Mouse (Mus musculus): ENCODE measurements at regions not wholly inside any gene's neighbourhood (a gene's known extent, or its start where the extent isn't known, plus 50 kb on each side); places are given as distances from the start of the nearest gene placed in this dataset.

DNA sequence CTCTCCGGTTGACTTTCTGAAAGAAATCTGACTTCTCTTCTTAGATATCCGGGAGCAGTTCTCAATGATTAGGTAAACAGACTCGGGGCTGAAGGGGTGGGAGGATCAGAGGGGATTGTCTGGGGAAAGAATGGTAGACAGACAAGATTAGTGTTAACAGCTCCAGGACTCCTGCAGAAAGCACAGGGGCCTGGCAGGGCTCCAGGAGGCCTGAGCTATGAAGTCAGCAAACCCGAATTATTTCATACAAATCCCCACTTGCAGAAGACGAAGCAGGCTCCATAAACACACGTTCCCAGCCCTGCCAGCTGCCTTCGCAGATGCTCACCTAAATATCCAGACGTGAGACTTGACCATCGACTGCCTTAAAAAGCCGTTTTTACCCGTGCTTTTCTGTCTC, 161.0 kb downstream of the Setd4 start:
- Histone ChIP-seq H3K4me3 (no peak overlapping the region), H3K79me2 (ENCODE audit: control insufficient read depth, insufficient read depth) (no peaks in the 10 kb centered on the region), H3K36me3 (ENCODE audit: control insufficient read depth, insufficient read depth) (no peaks in the 10 kb centered on the region), H3K27me3 (ENCODE audit: control insufficient read depth, insufficient read depth, insufficient read length) (no peaks in the 10 kb centered on the region), H3ac (ENCODE audit: control insufficient read depth, insufficient read length) (no peak overlapping the region), H3K4me2 (ENCODE audit: low read depth) (no peak overlapping the region)
- TF ChIP-seq MYOG (IDR thresholded peaks at IDR 0.05; ENCODE audit: control insufficient read depth in 1 of 3, insufficient read depth in 1 of 3, insufficient read length in 2 of 3, low read depth in 2 of 3) (no peak), TCF3 (IDR thresholded peaks at IDR 0.05; ENCODE audit: insufficient read length, low read depth) (no peak), POLR2AphosphoS2 (IDR thresholded peaks at IDR 0.05; ENCODE audit: insufficient read length, low read depth) (no peak), MAX (IDR thresholded peaks at IDR 0.05; ENCODE audit: low read depth) (no peak), USF1 (IDR thresholded peaks at IDR 0.05; ENCODE audit: low read depth) (no peak), REST (IDR thresholded peaks at IDR 0.05; ENCODE audit: insufficient read depth, insufficient read length) (no peak), CEBPB (IDR thresholded peaks at IDR 0.05; ENCODE audit: insufficient read depth, poor library complexity, severe bottlenecking) (no peak), E2F4 (IDR thresholded peaks at IDR 0.05; ENCODE audit: insufficient read depth) (no peak), MYOD1 (IDR thresholded peaks at IDR 0.05; ENCODE audit: control insufficient read depth in 1 of 3, insufficient read length in 2 of 3, low read depth in 2 of 3) (no peak), SRF (IDR thresholded peaks at IDR 0.05; ENCODE audit: control insufficient read depth, insufficient read length, low read depth) (no peak), TCF12 (IDR thresholded peaks at IDR 0.05; ENCODE audit: insufficient read depth, poor library complexity, severe bottlenecking) (no peak), POLR2A (IDR thresholded peaks at IDR 0.05; ENCODE audit: insufficient read length, low read depth) (no peak)

DNA sequence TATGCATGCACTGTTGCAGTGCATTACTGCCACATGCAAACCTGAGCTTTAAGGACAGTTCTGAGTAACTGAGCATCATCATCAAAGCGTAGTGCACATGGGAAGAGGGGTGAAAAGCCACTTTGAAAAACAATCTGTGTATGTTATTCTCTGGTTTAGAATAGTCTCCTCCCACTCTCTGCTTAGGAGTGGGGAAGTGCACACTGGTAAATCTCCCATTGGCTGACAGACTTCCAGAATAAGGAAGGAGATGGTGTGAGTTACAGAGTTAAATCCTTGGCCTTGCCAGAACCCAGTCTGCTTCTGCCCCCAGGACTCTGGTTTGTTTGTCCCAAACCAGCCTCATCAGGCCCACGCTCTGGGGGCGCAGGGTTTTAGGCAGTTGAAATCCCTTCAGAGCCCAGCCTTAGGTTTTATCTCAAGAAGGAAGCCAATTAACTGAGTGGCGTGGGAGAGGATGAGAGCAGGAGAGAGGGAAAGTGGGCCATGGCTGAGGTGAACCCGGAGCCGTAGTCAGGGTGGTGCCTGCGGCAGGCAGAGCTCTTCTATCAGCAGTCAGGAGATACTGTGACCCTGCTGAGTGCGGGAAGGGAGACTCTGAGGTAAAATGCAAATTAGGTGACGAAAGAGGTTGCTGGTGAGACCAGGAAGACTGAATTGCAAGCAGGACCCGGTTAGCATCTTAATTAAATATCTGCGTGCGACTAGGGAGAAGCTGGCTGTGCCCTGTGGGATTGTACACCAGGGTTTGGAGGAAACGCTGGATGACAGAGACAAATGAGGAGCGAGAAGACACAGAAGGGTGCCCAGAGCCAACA, 166.0 kb downstream of the Setd4 start:
- Histone ChIP-seq H3ac (ENCODE audit: control insufficient read depth, insufficient read length) (no peak overlapping the region), H3K36me3 (ENCODE audit: control insufficient read depth, insufficient read depth) (no peaks in the 10 kb centered on the region), H3K27me3 (ENCODE audit: control insufficient read depth, insufficient read depth, insufficient read length) (peaks cover 6% of the 10 kb centered on the region), H3K79me2 (ENCODE audit: control insufficient read depth, insufficient read depth) (no peaks in the 10 kb centered on the region), H3K4me2 (ENCODE audit: low read depth) (no peak overlapping the region), H3K4me3 (no peak overlapping the region)
- no peak for TF ChIP-seq MAX (IDR thresholded peaks at IDR 0.05; ENCODE audit: low read depth)
- TF ChIP-seq USF1 (IDR thresholded peaks at IDR 0.05; ENCODE audit: low read depth), result no peak
- TF ChIP-seq POLR2A (IDR thresholded peaks at IDR 0.05; ENCODE audit: insufficient read length, low read depth), result no peak
- TF ChIP-seq SRF (IDR thresholded peaks at IDR 0.05; ENCODE audit: control insufficient read depth, insufficient read length, low read depth), result no peak
- no peak for TF ChIP-seq REST (IDR thresholded peaks at IDR 0.05; ENCODE audit: insufficient read depth, insufficient read length)
- no peak for TF ChIP-seq POLR2AphosphoS2 (IDR thresholded peaks at IDR 0.05; ENCODE audit: insufficient read length, low read depth)
- no peak for TF ChIP-seq TCF12 (IDR thresholded peaks at IDR 0.05; ENCODE audit: insufficient read depth, poor library complexity, severe bottlenecking)
- TF ChIP-seq E2F4 (IDR thresholded peaks at IDR 0.05; ENCODE audit: insufficient read depth), result no peak
- TF ChIP-seq CEBPB (IDR thresholded peaks at IDR 0.05; ENCODE audit: insufficient read depth, poor library complexity, severe bottlenecking), result no peak

DNA sequence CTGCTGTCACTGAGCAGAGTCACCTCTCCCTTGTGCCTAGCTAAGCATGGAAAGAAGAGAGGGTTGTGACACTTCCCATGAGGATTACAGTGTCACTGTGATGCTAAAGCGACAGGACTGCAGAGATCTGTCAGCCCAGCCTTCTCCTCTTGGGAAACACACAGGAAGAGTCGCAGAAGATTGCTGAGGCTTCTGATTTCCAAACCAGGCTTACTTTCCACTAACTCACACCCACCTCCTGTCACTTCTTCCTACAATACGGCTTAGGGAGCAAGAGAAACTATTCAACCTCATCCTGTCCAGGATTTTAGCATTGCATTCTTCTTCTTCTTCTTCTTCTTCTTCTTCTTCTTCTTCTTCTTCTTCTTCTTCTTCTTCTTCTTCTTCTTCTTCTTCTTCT, 167.1 kb downstream of the Setd4 start:
- Histone ChIP-seq H3K4me3 (no peak overlapping the region), H3K79me2 (ENCODE audit: control insufficient read depth, insufficient read depth) (no peaks in the 10 kb centered on the region), H3K4me2 (ENCODE audit: low read depth) (no peak overlapping the region), H3K36me3 (ENCODE audit: control insufficient read depth, insufficient read depth) (no peaks in the 10 kb centered on the region), H3K27me3 (ENCODE audit: control insufficient read depth, insufficient read depth, insufficient read length) (peaks cover 6% of the 10 kb centered on the region), H3ac (ENCODE audit: control insufficient read depth, insufficient read length) (no peak overlapping the region)
- no peak for TF ChIP-seq SRF (IDR thresholded peaks at IDR 0.05; ENCODE audit: control insufficient read depth, insufficient read length, low read depth)
- TF ChIP-seq TCF3 (IDR thresholded peaks at IDR 0.05; ENCODE audit: insufficient read length, low read depth), result no peak
- no peak for TF ChIP-seq POLR2A (IDR thresholded peaks at IDR 0.05; ENCODE audit: insufficient read length, low read depth)
- no peak for TF ChIP-seq USF1 (IDR thresholded peaks at IDR 0.05; ENCODE audit: low read depth)

DNA sequence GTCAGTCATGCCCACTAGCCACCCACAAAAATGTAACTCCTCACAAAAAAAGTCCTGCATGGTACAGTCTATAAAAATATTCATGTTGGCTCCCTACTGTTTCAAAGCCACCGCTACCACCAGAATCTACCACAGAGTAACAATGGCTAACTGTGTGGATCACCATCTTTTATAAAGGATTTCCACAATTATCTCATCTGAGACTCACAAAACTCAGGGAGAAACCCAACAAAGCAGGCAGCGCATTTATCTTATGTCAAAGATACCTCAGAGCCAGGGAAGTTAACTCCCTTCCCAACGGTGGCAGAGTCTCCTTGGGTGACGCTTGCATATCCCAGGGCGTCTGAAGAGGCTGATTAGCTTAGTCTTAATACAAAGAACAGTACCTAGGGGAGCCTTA, 172.5 kb downstream of the Setd4 start:
- no peak for TF ChIP-seq TCF12 (IDR thresholded peaks at IDR 0.05; ENCODE audit: insufficient read depth, poor library complexity, severe bottlenecking)
- no peak for TF ChIP-seq REST (IDR thresholded peaks at IDR 0.05; ENCODE audit: insufficient read depth, insufficient read length)
- no peak for TF ChIP-seq CEBPB (IDR thresholded peaks at IDR 0.05; ENCODE audit: insufficient read depth, poor library complexity, severe bottlenecking)
- TF ChIP-seq USF1 (IDR thresholded peaks at IDR 0.05; ENCODE audit: low read depth), result no peak
- TF ChIP-seq POLR2A (IDR thresholded peaks at IDR 0.05; ENCODE audit: insufficient read length, low read depth), result no peak
- Histone ChIP-seq H3K4me2 (ENCODE audit: low read depth) (no peak overlapping the region), H3K36me3 (ENCODE audit: control insufficient read depth, insufficient read depth) (no peaks in the 10 kb centered on the region), H3ac (ENCODE audit: control insufficient read depth, insufficient read length) (no peak overlapping the region), H3K79me2 (ENCODE audit: control insufficient read depth, insufficient read depth) (no peaks in the 10 kb centered on the region), H3K4me3 (no peak overlapping the region), H3K27me3 (ENCODE audit: control insufficient read depth, insufficient read depth, insufficient read length) (peaks cover under 1% of the 10 kb centered on the region)

DNA sequence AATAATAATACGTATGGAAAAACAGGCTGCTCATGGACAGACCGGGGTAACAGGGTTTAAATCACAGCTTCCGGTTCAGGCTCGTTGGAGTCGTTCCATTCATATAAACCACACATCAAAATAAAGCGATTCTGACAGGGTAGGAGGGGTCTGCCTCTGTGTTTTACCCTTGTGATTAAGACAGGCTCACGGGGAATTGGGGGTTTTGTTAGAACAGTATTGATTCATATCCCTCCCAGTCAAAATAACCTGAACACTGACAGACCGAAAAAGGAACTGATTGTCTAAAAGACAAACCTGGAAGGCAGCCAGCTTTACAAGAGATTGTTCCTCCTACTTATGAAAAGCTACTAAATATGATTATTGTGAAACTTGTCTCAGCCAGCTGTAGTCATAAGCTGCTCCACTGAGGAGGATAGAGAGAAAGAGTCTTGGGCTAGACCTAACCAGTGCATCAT, 174.5 kb downstream of the Setd4 start:
- H3K4me3 ChIP-seq, result no peak overlapping the region
- no peak for TF ChIP-seq TCF12 (IDR thresholded peaks at IDR 0.05; ENCODE audit: insufficient read depth, poor library complexity, severe bottlenecking)
- no peak for TF ChIP-seq POLR2A (IDR thresholded peaks at IDR 0.05; ENCODE audit: insufficient read length, low read depth)
- no peak for TF ChIP-seq MYOD1 (IDR thresholded peaks at IDR 0.05; ENCODE audit: control insufficient read depth in 1 of 3, insufficient read length in 2 of 3, low read depth in 2 of 3)
- no peak for TF ChIP-seq MAX (IDR thresholded peaks at IDR 0.05; ENCODE audit: low read depth)
- TF ChIP-seq E2F4 (IDR thresholded peaks at IDR 0.05; ENCODE audit: insufficient read depth), result no peak
- TF ChIP-seq TCF3 (IDR thresholded peaks at IDR 0.05; ENCODE audit: insufficient read length, low read depth), result no peak
- no peak for TF ChIP-seq SRF (IDR thresholded peaks at IDR 0.05; ENCODE audit: control insufficient read depth, insufficient read length, low read depth)
- no peak for TF ChIP-seq CEBPB (IDR thresholded peaks at IDR 0.05; ENCODE audit: insufficient read depth, poor library complexity, severe bottlenecking)
- no peak for TF ChIP-seq USF1 (IDR thresholded peaks at IDR 0.05; ENCODE audit: low read depth)
- no peak for TF ChIP-seq POLR2AphosphoS2 (IDR thresholded peaks at IDR 0.05; ENCODE audit: insufficient read length, low read depth)
- no peak for TF ChIP-seq MYOG (IDR thresholded peaks at IDR 0.05; ENCODE audit: control insufficient read depth in 1 of 3, insufficient read depth in 1 of 3, insufficient read length in 2 of 3, low read depth in 2 of 3)
- TF ChIP-seq REST (IDR thresholded peaks at IDR 0.05; ENCODE audit: insufficient read depth, insufficient read length), result no peak

More for the DNA sequence above, 174.5 kb downstream of the Setd4 start:
- H3K79me2 ChIP-seq (ENCODE audit: control insufficient read depth, insufficient read depth), result no peaks in the 10 kb centered on the region
- H3K4me2 ChIP-seq (ENCODE audit: low read depth), result no peak overlapping the region
- no peaks in the 10 kb centered on the region for H3K27me3 ChIP-seq (ENCODE audit: control insufficient read depth, insufficient read depth, insufficient read length)
- H3ac ChIP-seq (ENCODE audit: control insufficient read depth, insufficient read length), result no peak overlapping the region
- H3K36me3 ChIP-seq (ENCODE audit: control insufficient read depth, insufficient read depth), result no peaks in the 10 kb centered on the region
